Mouse (Mus musculus): ENCODE measurements at regions not wholly inside any gene's neighbourhood (a gene's known extent, or its start where the extent isn't known, plus 50 kb on each side); places are given as distances from the start of the nearest gene placed in this dataset.

GRCm38 (mm10) chr14:58487836-58488235 is 417.5 kb downstream of the Fgf9 start:
- TF ChIP-seq CTCF (IDR thresholded peaks at IDR 0.05; ENCODE audit: extremely low read depth, insufficient read depth, insufficient read length, insufficient replicate concordance) (no peak), POLR2A (IDR thresholded peaks at IDR 0.05; ENCODE audit: low read depth, low read length) (no peak)

All from spleen, adult 2 months (tissue).